Mouse (Mus musculus) left cerebral cortex, postnatal 10 days (tissue): ENCODE measurements around the gene Fam53b. TPM values are rescaled to one million over a fixed set of nuclear protein-coding genes. Genes with fewer than 3 reads are reported as not detected.
A peak's percentile ranks its signal among the peaks of the same experiment; 100 is the strongest.

Experiments
- DNase-seq, 2 experiments: peaks; one replicate each; pipeline ENCODE4 v3.0.0; 2021 to 2022; ENCODE audit warnings: low spot score in 2 of 2, mixed read lengths in 1 of 2; ENCODE audit errors: extremely low spot score in 1 of 2
- intact Hi-C: fragments of 180-260 bp; cut with DNase I; formaldehyde crosslinking; loops from one replicate; pipeline ENCODE4 v1.15.1; 2025
- total RNA-seq, 2 experiments: library from RNA; stranded (reverse); gene quantifications; 2 replicates each; pipeline ENCODE4 v1.2.3; 2021

The Fam53b gene
- total RNA-seq, 2 experiments from 2014 or later = 13.9 to 14.5 TPM

- no peak for DNase-seq
- intact Hi-C loops = no loop called here
Measured at GRCm38 (mm10) chr7:132726106-132726861, 87.4 kb downstream of the Fam53b start.

GRCm38 (mm10) chr7:132724501-132725062, 89.1 kb downstream of the Fam53b start:
- no peak for DNase-seq
- intact Hi-C loops = no loop called here

- intact Hi-C loops = no loop called here
- no peak for DNase-seq
Measured at GRCm38 (mm10) chr7:132723906-132724305, 89.8 kb downstream of the Fam53b start.

GRCm38 (mm10) chr7:132722401-132723370, 91.0 kb downstream of the Fam53b start:
- intact Hi-C loops = no loop called here
- DNase-seq = no peak

- intact Hi-C loops = no loop called here
- DNase-seq = no peak
Measured at GRCm38 (mm10) chr7:132720562-132720961, 93.1 kb downstream of the Fam53b start.

- intact Hi-C loops = loop anchor here (5.0 kb wide), 1 partner anchor 62 kb away; no protein-coding TSS in a partner anchor
Measured at GRCm38 (mm10) chr7:132719570-132719969, 94.1 kb downstream of the Fam53b start.

GRCm38 (mm10) chr7:132715259-132715658, 98.4 kb downstream of the Fam53b start:
- intact Hi-C loops = loop anchor here (5.0 kb wide), 1 partner anchor 58 kb away; no protein-coding TSS in a partner anchor
- peak in 1 of 2 experiments; percentile 14 for DNase-seq

More at GRCm38 (mm10) chr7:132719570-132719969, 94.1 kb downstream of the Fam53b start:
- DNase-seq = no peak

- intact Hi-C loops = no loop called here
- DNase-seq = peak in 1 of 2 experiments; percentile 80
Measured at GRCm38 (mm10) chr7:132714236-132714923, 99.3 kb downstream of the Fam53b start.

- intact Hi-C loops = no loop called here
- DNase-seq = peak in 1 of 2 experiments; percentile 72
Measured at GRCm38 (mm10) chr7:132713483-132714126, 100.1 kb downstream of the Fam53b start.

- intact Hi-C loops = no loop called here
- DNase-seq = no peak
Measured at GRCm38 (mm10) chr7:132712956-132713355, 100.7 kb downstream of the Fam53b start.

GRCm38 (mm10) chr7:132712044-132712708, 101.5 kb downstream of the Fam53b start:
- peak in 1 of 2 experiments; percentile 58 for DNase-seq
- intact Hi-C loops = no loop called here

GRCm38 (mm10) chr7:132711579-132711978, 102.1 kb downstream of the Fam53b start:
- intact Hi-C loops = no loop called here
- no peak for DNase-seq

GRCm38 (mm10) chr7:132705130-132705529, 108.6 kb downstream of the Fam53b start:
- intact Hi-C loops = no loop called here
- no peak for DNase-seq

GRCm38 (mm10) chr7:132704310-132704875, 109.3 kb downstream of the Fam53b start:
- intact Hi-C loops = no loop called here
- DNase-seq = no peak

GRCm38 (mm10) chr7:132703515-132704309, 110.0 kb downstream of the Fam53b start:
- intact Hi-C loops = no loop called here
- DNase-seq = no peak

- DNase-seq = no peak
- intact Hi-C loops = no loop called here
Measured at GRCm38 (mm10) chr7:132702492-132703070, 111.1 kb downstream of the Fam53b start.
